Mouse (Mus musculus) forelimb bud, embryonic 11.5 days (tissue): ENCODE measurements around the gene Zfp811.
"Not testable (repeated sequence)": the region's sequence is repeated elsewhere in the genome, so short reads cannot be mapped to it uniquely, and the experiment has no call there.

Source experiments
- DNase-seq: peaks from one replicate; pipeline ENCODE4 v3.0.0-alpha.2; 2012; ENCODE audit warnings: low read depth, low spot score

Gene Zfp811

DNA sequence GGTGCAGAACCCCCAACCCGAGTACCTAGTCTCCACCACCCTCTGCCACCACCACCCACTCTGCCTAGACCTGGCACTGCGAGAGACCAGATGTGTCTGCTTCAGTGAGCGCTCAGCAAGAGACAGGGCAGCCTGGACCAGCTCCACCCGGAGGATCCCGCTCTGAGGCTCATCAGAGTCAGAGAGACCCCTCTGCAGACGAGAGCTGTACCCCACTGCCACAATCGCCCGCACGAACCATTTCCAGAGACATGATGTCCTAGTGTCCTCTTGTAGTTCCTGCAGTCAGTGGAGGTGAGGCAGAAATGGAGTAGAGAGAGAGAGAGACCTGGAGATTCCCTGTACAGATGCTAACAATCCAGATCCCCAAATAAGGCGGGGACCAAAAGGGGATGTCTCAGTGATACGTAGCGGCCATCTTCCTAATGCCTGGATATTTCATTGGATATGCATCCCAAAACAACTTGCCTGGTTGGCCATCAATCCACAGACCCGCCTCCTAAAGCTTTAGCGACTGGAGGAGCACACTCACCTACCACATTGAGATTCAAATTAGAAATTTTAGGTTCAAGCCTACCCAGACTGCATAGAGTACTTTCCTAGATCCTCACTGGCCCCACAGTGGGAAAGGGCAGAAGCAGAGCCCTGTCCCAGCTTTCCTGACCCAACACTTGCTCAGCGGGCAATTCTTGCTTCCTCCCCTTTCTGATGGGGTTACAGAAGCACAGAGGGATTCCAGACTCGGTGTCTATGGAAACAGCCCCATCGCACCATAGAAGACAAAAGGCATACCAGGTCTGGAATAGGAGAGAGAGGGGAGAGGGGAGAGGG lies at the start of gene Zfp811:
Zfp811 (minus strand) TSS at position 388 of the 831 bp plus-strand sequence.
- peak; percentile 70 for DNase-seq

- not testable (repeated sequence) for DNase-seq
Observed at GRCm38 (mm10) chr17:32856713-32857112, 47.0 kb upstream of the Zfp811 start.

- no peak for DNase-seq
Observed at GRCm38 (mm10) chr17:32851581-32851980, 41.9 kb upstream of the Zfp811 start.

- no peak for DNase-seq
Observed at GRCm38 (mm10) chr17:32841388-32841787, 31.7 kb upstream of the Zfp811 start.

GRCm38 (mm10) chr17:32839083-32839802 lies 29.5 kb upstream of the Zfp811 start:
- DNase-seq: no peak

DNA sequence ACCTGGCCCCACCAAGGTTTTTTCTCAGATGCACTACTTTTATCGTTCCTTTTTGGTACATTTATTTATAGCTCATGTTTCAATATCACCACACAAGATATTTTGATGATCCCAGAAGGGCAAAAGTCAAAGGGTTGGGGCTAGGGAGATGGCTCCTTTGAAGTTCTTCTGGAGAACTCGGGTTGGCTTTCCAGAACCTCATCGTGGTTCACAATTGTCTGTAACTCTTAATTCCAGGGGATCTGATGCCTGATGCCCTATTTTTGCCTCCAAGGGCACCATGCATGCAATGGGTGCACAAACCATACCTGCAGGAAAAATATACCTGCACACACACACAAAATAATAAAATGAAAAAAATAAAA lies 20.7 kb upstream of the Zfp811 start:
- DNase-seq: no peak

- peak; percentile 88 for DNase-seq
Observed at GRCm38 (mm10) chr17:32829540-32830417, 20.0 kb upstream of the Zfp811 start, which contains the start of gene Zfp799. Gene Zfp799, minus strand, starts transcription at chr17:32830261.

DNA sequence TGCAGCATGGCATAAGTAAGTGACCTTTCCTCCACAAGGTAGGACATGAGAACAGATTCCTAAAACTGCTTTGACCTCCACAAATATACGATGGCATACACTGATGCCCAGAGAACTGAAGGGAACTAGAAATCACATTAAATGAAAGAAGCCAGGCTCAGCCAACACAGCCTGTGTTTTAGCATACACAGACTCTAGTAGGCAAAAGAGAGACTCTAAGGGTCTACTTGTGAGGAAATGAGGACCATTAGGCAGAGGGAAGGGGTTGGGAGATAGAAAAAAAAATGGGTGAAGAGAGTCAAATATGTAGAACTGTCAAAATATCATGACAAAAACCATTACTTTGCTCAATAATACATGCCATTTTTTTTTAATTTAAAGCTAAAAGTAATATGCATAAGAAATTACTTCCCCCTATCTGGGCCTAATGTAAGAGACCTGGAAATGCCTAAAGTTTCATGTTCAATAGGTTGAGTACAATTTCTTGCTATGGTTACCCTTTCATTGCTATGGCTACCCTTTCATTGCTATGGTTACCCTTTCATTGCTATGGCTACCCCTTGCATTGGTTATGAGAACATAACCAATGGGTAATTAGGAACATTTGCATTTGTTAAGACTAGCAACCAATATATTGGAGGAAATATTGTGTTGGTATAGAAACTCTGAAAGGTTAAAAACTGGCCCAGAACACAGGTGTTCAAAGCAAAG lies 6.5 kb upstream of the Zfp811 start:
- DNase-seq: no peak

- DNase-seq: no peak
Observed at GRCm38 (mm10) chr17:32814136-32814535, 4.4 kb upstream of the Zfp811 start.

GRCm38 (mm10) chr17:32810648-32811047 lies 917 bp upstream of the Zfp811 start:
- DNase-seq: no peak

GRCm38 (mm10) chr17:32808921-32809320 lies 810 bp downstream of the Zfp811 start:
- DNase-seq: no peak

- no peak for DNase-seq
Observed at GRCm38 (mm10) chr17:32789244-32789643, 20.5 kb downstream of the Zfp811 start.

DNA sequence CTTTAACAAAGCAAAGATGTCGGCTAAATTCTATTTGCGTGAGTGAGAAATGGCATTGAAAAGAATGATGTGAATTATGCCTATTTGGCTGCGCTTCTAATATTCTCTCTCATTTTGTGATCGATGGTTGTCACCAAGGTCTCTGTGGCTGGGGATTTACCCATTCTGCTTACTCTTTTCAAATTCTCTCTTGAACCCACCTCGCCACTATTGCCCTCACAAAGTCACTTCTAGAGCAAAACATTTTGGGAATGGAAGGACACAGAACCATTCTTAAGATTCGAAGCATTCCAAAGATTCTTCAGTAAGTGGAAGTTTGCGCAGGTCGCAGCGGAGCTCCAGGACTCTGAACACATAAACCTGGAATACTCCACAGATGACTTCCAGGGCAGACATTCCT lies 21.2 kb downstream of the Zfp811 start:
- peak; percentile 14 for DNase-seq

DNA sequence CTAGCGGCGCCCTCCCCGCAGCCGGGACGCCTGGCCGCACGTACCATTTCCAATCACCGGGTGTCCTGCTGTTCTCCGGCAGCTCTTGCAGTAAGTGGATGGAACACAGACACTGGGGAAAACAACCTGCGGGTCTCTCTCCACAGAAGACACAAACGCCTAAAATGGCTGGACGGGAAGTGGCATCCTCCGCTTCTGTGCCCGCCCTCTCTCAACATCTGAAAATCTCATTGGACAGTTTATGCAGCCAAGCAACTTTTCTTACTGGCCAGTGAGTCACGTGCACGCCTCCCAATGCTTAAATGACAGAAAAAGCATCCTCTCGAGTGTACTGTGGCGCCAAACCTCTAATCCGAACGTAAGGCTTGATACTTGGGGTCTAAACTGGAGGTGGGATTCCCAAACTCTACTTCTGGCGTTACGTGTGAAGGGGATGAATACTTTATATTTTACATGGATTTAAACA lies 21.6 kb downstream of the Zfp811 start, which contains the start of gene Zfp871:
Zfp871 (minus strand) TSS at position 194 of the 466 bp plus-strand sequence.
- DNase-seq: peak; percentile 90

GRCm38 (mm10) chr17:32787436-32788093 lies 22.2 kb downstream of the Zfp811 start:
- peak; percentile 16 for DNase-seq

DNA sequence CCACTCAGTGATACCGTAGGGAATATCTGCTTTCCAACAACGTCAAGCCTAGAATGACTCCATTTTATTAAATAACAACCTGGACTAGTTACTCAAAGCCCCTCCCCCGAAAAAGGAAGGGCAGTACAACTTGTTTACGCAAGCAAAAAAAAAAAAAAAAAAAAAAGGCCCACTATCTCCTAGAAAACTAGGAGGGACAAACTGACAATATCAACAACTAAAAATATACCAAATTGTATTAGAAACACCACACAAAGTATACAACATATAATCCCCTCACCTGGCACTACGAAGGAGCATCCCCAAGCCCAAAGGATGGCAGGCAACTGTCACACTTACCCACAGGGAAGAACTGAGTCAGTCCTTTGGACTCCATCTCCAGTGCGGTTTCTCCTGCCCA lies 22.8 kb downstream of the Zfp811 start:
- no peak for DNase-seq

DNA sequence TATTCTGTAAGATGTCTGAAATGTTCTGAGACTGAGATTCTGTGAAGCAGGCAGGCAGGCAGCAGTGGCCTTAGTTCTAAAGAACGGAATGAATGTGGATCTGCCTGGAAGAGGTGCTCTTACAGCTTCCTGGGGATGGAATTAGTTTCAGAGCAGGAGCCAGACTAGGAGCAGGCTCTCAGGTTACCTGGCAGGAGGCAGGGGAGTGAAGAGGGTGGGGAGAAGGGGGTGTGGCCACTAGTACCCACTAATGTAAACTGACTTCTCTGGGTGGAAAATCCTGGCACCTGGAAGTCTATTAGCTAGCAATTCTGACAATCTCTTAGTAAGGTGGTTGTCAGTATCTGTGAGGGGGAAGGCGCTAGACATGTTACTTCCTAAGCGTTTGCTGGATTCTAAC lies 24.1 kb downstream of the Zfp811 start:
- no peak for DNase-seq

DNA sequence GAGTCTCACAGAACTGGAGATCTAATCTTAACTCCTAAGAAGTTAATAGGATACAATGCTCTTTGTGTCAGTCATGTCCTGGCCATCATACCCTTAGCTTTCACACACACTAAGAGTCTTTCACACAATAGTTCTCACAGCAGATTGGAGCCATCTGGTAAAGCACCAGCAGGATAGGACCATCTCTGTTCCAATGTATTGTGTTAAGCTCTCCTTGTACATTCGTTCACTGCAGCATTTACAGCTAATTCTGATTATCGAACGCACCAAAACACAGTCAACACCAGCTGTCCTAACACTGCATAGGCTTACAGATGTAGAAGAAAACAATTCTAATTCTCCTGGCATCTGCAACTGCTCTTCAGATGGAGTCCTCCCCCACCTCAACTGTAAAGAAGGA lies 32.2 kb downstream of the Zfp811 start:
- no peak for DNase-seq

GRCm38 (mm10) chr17:32771213-32771612 lies 38.5 kb downstream of the Zfp811 start:
- no peak for DNase-seq

DNA sequence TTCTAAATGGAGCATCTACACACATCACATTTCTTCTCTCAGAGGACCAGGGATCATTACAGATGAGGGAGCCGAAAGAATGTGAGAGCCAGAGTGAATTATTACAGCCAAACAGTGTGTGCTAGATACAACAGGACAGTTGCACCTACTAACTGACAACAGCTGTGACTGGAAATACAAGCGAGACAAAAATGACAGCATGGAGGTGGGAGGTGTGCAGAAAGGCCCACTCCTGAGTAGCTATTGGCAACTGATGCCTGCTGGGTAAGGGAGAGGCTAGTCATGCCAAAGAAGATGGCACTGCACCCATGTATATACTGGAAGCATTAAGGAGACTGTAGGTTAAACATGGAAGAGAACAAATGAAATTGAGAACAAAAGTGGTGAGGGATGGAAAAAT lies 43.3 kb downstream of the Zfp811 start:
- no peak for DNase-seq
